ENCODE assay signal across 21 mouse cellular contexts in the genomic region with DNA sequence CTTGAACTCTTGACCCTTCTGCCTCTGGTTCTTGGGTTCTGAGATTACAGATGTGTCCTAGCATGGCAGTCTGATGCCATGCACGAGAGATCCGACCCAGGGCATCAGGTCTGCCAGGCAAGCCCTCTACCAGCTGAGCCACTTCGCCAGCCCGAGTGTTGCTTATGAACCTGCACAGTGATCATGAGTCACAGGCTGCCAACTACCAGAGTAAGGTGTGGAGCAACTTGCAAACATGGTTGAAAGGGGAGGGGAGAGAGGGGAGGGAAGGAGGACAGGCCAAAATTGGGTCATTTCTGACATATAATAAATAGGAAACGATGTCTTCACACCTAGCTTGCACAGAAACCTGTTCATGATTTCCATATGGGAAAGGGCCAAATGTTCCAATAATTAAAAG.
"Had no signal": no experiment of that assay in that cellular context is flagged by ENCODE, and none has a peak within 500 bp of the region (broad histone marks: within the 10 kb centered on the region; RNA-seq: fewer than 3 reads in every experiment).

No protein-coding gene starts in this region.

- H3K4me2 ChIP-seq: limb, embryonic 13.5 days; liver, embryonic 13.5 days; lung, embryonic 15.5 days; midbrain, embryonic 12.5 days; midbrain, embryonic 15.5 days; neural tube, embryonic 12.5 days; neural tube, embryonic 15.5 days had no signal

- DNase-seq: kidney, adult 2 months; kidney, postnatal 25 days; layer of hippocampus, adult 9-11 months; liver; liver, embryonic 13.5 days; lung, postnatal 14 days; right cerebral cortex, adult 18-20 months; right cerebral cortex, postnatal 14 days; right cerebral cortex, postnatal 4 days; thymus, postnatal 36 days had no signal

- H3K36me3 ChIP-seq: limb, embryonic 10.5 days; limb, embryonic 13.5 days; liver, embryonic 13.5 days; lung, embryonic 15.5 days; midbrain, embryonic 12.5 days; midbrain, embryonic 15.5 days; neural tube, embryonic 12.5 days; neural tube, embryonic 15.5 days had no signal

- H3K4me1 ChIP-seq: midbrain, embryonic 12.5 days; midbrain, embryonic 15.5 days; neural tube, embryonic 12.5 days had no signal

- H3K27me3 ChIP-seq: limb, embryonic 13.5 days; liver, embryonic 13.5 days; lung, embryonic 15.5 days; midbrain, embryonic 12.5 days; midbrain, embryonic 15.5 days; neural tube, embryonic 12.5 days; neural tube, embryonic 15.5 days had no signal

- H3K9ac ChIP-seq: limb, embryonic 13.5 days; liver, embryonic 13.5 days; lung, embryonic 15.5 days; midbrain, embryonic 12.5 days; midbrain, embryonic 15.5 days; neural tube, embryonic 12.5 days; neural tube, embryonic 15.5 days had no signal

- ATAC-seq: intestine, postnatal 0 days; midbrain, embryonic 15.5 days had no signal

- H3K9me3 ChIP-seq: limb, embryonic 10.5 days; limb, embryonic 13.5 days; liver, embryonic 13.5 days; lung, embryonic 15.5 days; midbrain, embryonic 12.5 days; midbrain, embryonic 15.5 days; neural tube, embryonic 12.5 days; neural tube, embryonic 15.5 days had no signal

- H3K4me3 ChIP-seq: layer of hippocampus, adult 2 months; limb, embryonic 10.5 days; limb, embryonic 13.5 days; liver, embryonic 13.5 days; lung, embryonic 15.5 days; midbrain, embryonic 12.5 days; midbrain, embryonic 15.5 days; neural tube, embryonic 12.5 days; neural tube, embryonic 15.5 days had no signal

- H3K27ac ChIP-seq: kidney, postnatal 0 days; layer of hippocampus, adult 2 months; limb, embryonic 10.5 days; limb, embryonic 13.5 days; liver, embryonic 13.5 days; lung, embryonic 15.5 days; midbrain, embryonic 12.5 days; midbrain, embryonic 15.5 days; neural tube, embryonic 12.5 days; neural tube, embryonic 15.5 days; stomach, postnatal 0 days had no signal
